Mouse (Mus musculus) liver, adult 2 months (tissue): ENCODE measurements around the gene Wnk2. TPM values are rescaled to one million over a fixed set of nuclear protein-coding genes. Genes with fewer than 3 reads are reported as not detected.
A peak's percentile ranks its signal among the peaks of the same experiment; 100 is the strongest.

Experiments
- DNase-seq: peaks from one replicate; pipeline ENCODE4 v3.0.0-alpha.2; 2011; ENCODE audit warnings: low read depth, low spot score; ENCODE audit errors: extremely low read depth
- H3K27ac ChIP-seq: fragments of 200-500 bp; replicated peaks from 2 replicates; pipeline ENCODE4 v1.5.1; 2012; ENCODE audit warnings: low read depth, mild to moderate bottlenecking, control low read depth, inconsistent platforms, low read length; ENCODE audit not compliant: insufficient read depth
- H3K27me3 ChIP-seq: fragments of 200-500 bp; 2 replicates; pipeline ENCODE4 v1.6.1; 2012; ENCODE audit warnings: mild to moderate bottlenecking, moderate library complexity, low read length, inconsistent platforms; ENCODE audit not compliant: control insufficient read depth, insufficient read depth
- H3K36me3 ChIP-seq: fragments of 200-500 bp; 2 replicates; pipeline ENCODE4 v1.6.1; 2012; ENCODE audit warnings: low read length, inconsistent platforms; ENCODE audit not compliant: control insufficient read depth, insufficient read depth
- H3K4me1 ChIP-seq: fragments of 200-500 bp; 2 replicates; pipeline ENCODE4 v1.6.1; 2011; ENCODE audit warnings: low read length; ENCODE audit not compliant: control insufficient read depth, insufficient read depth
- H3K4me3 ChIP-seq: fragments of 200-500 bp; 2 replicates; pipeline ENCODE4 v1.5.1; 2011; ENCODE audit warnings: low read depth, mild to moderate bottlenecking, control low read depth, low read length, moderate library complexity; ENCODE audit not compliant: insufficient read depth
- H3K79me2 ChIP-seq: fragments of 200-500 bp; 2 replicates; pipeline ENCODE4 v1.6.1; 2012; ENCODE audit warnings: inconsistent platforms, mild to moderate bottlenecking, low read length, moderate library complexity; ENCODE audit not compliant: control insufficient read depth, insufficient read depth
- H3K9ac ChIP-seq: fragments of 200-500 bp; 2 replicates; pipeline ENCODE4 v1.6.1; 2012; ENCODE audit warnings: low read depth, mild to moderate bottlenecking, control low read depth, inconsistent platforms, low read length
- CTCF ChIP-seq: fragments of 200-500 bp; IDR thresholded peaks from 2 replicates; pipeline ENCODE4 v1.5.1; 2011; ENCODE audit warnings: low read depth, low read length, control low read depth
- POLR2A ChIP-seq: fragments of 200-500 bp; IDR thresholded peaks from 2 replicates; pipeline ENCODE4 v1.6.1; 2011; ENCODE audit warnings: low read length, control low read depth; ENCODE audit not compliant: insufficient read depth; ENCODE audit errors: extremely low read depth
- WGBS: fragments of 180-500 bp; shearing (Covaris S2); methylation state at CpG from one replicate; pipeline ENCODE4 v1.1.7; 2018; 5-methylcytosine and 5-hydroxymethylcytosine counted together
- polyA plus RNA-seq: library from polyadenylated mRNA; depleted of rRNA; stranded (reverse); fragments of >200 nt; gene quantifications from 2 replicates; pipeline ENCODE4 v1.2.3, GENCODE M21; 2012
- total RNA-seq: library from RNA; depleted of rRNA; stranded (reverse); fragments of >200 nt; gene quantifications from 2 replicates; pipeline ENCODE4 v1.2.3, GENCODE M21; 2014

Gene Wnk2
- total and polyA plus RNA-seq, 2 experiments, result 0.09 to 0.15 TPM

GRCm38 (mm10) chr13:49031029-49031428, 116.8 kb downstream of the Wnk2 start:
- no peak overlapping the region for H3K4me3 ChIP-seq
- no peak overlapping the region for H3K27ac ChIP-seq
- no peak for DNase-seq
- H3K4me1 ChIP-seq, result no peaks in the 10 kb centered on the region
- 0 out of 2 replicates have a peak, but pooled peaks cover 2% of the 10 kb centered on the region for H3K27me3 ChIP-seq
- 70% methylated on average over 2 of the region's 2 CpGs for WGBS
- TF ChIP-seq CTCF, result no peak
- TF ChIP-seq POLR2A, result no peak
- no peaks in the 10 kb centered on the region for H3K36me3 ChIP-seq
- H3K9ac ChIP-seq, result no peak overlapping the region
- H3K79me2 ChIP-seq, result no peaks in the 10 kb centered on the region

- TF ChIP-seq POLR2A, result no peak
- TF ChIP-seq CTCF, result no peak
- Histone ChIP-seq H3K27me3 (0 out of 2 replicates have a peak, but pooled peaks cover 2% of the 10 kb centered on the region), H3K4me3 (no peak overlapping the region), H3K36me3 (no peaks in the 10 kb centered on the region), H3K4me1 (no peaks in the 10 kb centered on the region), H3K9ac (no peak overlapping the region), H3K79me2 (no peaks in the 10 kb centered on the region), H3K27ac (no peak overlapping the region)
- WGBS, result 73% methylated on average over 8 of the region's 8 CpGs
- no peak for DNase-seq
Observed at GRCm38 (mm10) chr13:49028757-49029539, 118.9 kb downstream of the Wnk2 start.

GRCm38 (mm10) chr13:49027057-49027456, 120.8 kb downstream of the Wnk2 start:
- Histone ChIP-seq H3K9ac (no peak overlapping the region), H3K27ac (no peak overlapping the region)

GRCm38 (mm10) chr13:49025521-49025920, 122.3 kb downstream of the Wnk2 start:
- WGBS, result 55% methylated on average over 1 of the region's 1 CpGs
- TF ChIP-seq CTCF (no peak), POLR2A (no peak)

More at GRCm38 (mm10) chr13:49027057-49027456, 120.8 kb downstream of the Wnk2 start:
- Histone ChIP-seq H3K79me2 (no peaks in the 10 kb centered on the region), H3K4me1 (no peaks in the 10 kb centered on the region), H3K36me3 (no peaks in the 10 kb centered on the region), H3K4me3 (no peak overlapping the region), H3K27me3 (0 out of 2 replicates have a peak, but pooled peaks cover 2% of the 10 kb centered on the region)
- 83% methylated on average over 8 of the region's 8 CpGs for WGBS
- DNase-seq, result no peak
- no peak for TF ChIP-seq CTCF
- no peak for TF ChIP-seq POLR2A

GRCm38 (mm10) chr13:49024763-49025162, 123.1 kb downstream of the Wnk2 start:
- Histone ChIP-seq H3K4me1 (no peaks in the 10 kb centered on the region), H3K36me3 (no peaks in the 10 kb centered on the region), H3K9ac (no peak overlapping the region), H3K4me3 (no peak overlapping the region), H3K27me3 (0 out of 2 replicates have a peak, but pooled peaks cover 2% of the 10 kb centered on the region), H3K27ac (no peak overlapping the region), H3K79me2 (no peaks in the 10 kb centered on the region)
- DNase-seq, result no peak
- TF ChIP-seq POLR2A (no peak), CTCF (no peak)
- 15% methylated on average over 12 of the region's 12 CpGs for WGBS

More at GRCm38 (mm10) chr13:49025521-49025920, 122.3 kb downstream of the Wnk2 start:
- H3K27ac ChIP-seq, result no peak overlapping the region
- no peaks in the 10 kb centered on the region for H3K36me3 ChIP-seq
- H3K4me1 ChIP-seq, result no peaks in the 10 kb centered on the region
- H3K9ac ChIP-seq, result no peak overlapping the region
- 0 out of 2 replicates have a peak, but pooled peaks cover 2% of the 10 kb centered on the region for H3K27me3 ChIP-seq
- H3K79me2 ChIP-seq, result no peaks in the 10 kb centered on the region
- DNase-seq, result no peak
- H3K4me3 ChIP-seq, result no peak overlapping the region

- Histone ChIP-seq H3K4me1 (no peaks in the 10 kb centered on the region), H3K4me3 (no peak overlapping the region), H3K79me2 (no peaks in the 10 kb centered on the region), H3K36me3 (no peaks in the 10 kb centered on the region), H3K27ac (no peak overlapping the region), H3K27me3 (no peaks in the 10 kb centered on the region), H3K9ac (no peak overlapping the region)
- DNase-seq, result peak; percentile 23
- peak; percentile 62; the same call in 1 of the 2 replicates for TF ChIP-seq CTCF
- no peak for TF ChIP-seq POLR2A
- 70% methylated on average over 3 of the region's 3 CpGs for WGBS
Observed at GRCm38 (mm10) chr13:49021693-49022092, 126.1 kb downstream of the Wnk2 start.
